Mouse (Mus musculus) cerebellum, adult 11-12 months (tissue): ENCODE data around the gene Ccdc146.
"Not testable (repeated sequence)": the region's sequence is repeated elsewhere in the genome, so short reads cannot be mapped to it uniquely, and the experiment has no call there.

Source experiments
- DNase-seq: peaks from one replicate; pipeline ENCODE4 v3.0.0; 2022

Gene Ccdc146

DNA sequence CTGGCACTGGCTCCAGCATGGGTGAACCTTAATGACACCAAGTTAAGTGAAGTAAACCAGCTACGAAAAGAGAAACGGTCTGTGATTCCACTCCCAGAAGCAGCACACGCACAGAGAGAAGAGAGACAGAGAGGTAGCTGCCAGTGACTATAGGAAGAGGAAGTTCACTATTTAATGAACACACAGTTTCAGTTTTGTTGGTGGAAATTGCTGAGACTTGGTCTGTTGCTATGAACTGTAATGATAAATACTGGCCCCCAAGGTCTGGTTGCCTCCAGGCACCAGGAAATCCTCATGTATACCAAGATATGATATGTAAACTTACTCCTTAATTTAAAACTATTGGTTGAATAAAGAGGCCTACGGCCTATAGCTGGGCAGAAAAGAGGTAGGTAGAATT is 38.0 kb downstream of the Ccdc146 start:
- DNase-seq, result no peak

DNA sequence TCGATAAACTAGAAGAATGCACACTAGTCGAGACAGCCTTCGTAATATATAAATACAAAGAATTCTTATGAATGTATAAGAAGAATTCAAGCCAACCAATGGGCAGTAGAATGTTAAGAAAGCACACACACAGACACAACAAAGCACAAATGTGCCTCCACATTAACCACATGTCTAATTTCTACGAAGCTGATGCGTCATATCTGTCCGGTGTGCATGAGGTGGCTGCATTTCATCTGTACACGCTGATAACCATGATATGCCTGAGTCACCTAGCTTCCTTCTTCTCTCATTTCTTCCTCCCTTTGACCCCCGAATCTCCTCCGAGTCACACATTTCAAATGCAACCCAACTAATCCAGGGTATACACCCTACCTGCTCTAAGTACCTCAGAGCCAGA is 39.5 kb downstream of the Ccdc146 start:
- no peak for DNase-seq

DNA sequence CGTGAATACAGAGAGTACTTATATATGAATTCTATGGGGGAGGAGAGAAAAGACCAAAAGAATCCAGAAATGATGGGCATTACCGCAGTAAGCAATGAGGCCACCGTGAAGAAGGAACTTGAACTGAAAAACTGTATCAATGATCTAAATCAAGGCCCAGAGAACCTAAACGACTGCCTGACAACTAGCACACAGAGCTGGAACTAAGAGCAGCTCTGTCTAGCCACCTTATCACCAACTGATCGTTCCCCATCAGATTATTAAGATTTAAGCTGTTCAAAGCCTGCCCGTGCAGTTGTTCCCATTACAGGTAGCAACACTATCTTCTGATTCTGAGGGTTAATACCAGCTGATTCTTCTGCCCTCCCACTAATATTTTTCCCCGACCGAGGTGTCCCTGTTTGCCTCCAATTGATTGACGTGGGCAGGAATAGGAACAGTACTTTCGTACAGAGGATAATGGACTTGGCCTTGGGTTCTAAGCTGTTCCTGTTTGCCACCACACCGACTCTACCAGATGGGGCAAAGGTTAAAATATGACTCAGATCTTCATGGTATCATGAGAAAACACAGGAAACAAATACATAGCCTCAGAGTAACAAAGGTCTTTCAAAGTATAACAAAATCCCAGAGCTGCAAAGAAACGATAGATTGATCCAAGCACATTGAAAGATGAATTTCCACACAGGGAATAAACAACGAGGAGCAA is 40.1 kb downstream of the Ccdc146 start:
- no peak for DNase-seq

DNA sequence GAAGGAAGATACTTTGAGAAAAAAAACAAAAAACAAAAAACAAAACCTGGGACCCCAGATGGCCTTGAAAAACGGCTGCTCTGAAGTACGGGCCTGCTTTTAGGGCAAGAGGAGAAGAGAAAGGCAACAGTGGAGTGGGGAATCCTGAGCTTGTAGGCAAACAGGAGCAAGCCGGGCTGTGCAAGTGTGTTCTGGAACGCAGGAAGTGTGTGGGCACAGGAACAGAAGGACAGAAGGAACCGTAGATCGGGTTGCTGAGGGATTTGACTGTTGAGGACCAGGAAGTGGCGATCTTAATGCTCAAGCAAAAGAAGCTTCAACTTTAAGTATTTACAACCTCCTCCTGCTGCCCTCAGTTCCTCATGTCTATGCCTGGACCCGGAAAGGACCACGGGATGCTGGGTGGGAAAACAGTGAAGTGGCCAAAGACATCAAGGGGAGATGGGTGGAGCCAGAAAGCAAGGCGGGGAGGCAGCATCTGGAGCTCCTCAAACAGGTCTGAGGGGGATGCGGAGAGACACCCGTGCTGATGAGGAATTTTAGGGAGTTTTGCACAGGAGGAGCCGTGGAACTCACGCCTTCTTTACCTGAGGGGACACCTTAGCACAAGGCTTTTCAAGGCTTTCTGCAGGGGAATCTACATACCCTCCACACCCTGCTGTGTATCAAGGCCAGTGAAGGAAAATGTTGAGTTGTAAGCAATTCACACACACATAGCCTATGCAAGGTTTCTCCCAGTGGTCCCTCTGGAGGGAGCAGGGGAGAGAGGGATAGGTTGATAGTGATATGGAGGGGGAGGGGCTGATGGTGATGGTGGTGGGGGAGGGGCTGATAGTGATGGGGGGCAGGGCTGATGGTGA is 40.9 kb downstream of the Ccdc146 start:
- no peak for DNase-seq

DNA sequence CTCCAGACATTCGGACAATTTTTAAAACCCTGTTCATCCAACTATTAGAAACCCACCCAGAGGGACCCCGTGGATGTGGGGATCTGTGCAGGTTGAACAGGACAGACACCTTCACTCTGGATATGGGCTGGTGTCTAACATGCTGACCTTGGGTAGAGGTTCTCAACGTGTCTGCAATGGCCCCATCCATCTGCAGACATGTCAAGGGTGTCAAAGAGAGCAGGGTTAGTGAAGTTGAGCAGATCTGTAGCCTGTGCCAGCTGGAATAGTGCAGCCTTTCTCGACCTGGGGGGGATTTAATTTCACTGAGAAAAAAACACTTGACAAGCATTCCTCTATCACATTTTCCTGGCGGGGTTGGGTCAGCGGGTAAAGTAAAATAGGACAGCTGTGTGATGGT is 41.8 kb downstream of the Ccdc146 start:
- DNase-seq, result no peak

DNA sequence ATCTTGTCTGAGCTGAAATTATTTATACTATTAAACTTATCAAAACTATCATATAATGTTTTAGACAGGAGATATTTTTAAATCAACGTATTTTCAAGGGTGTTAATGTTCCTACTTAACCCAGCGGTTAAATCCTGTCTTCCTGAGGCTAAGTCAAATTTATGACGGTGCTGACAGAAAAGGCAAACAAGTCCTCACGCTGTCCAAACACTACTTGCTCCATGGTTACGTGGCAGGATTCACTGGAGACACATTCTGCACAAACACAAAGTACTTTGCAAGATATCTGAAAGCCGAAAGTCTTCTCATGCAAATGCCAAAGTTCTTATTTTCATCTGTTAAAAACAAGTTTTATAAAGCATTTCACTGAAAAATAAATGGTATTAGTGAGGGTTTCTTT is 42.5 kb downstream of the Ccdc146 start:
- no peak for DNase-seq

DNA sequence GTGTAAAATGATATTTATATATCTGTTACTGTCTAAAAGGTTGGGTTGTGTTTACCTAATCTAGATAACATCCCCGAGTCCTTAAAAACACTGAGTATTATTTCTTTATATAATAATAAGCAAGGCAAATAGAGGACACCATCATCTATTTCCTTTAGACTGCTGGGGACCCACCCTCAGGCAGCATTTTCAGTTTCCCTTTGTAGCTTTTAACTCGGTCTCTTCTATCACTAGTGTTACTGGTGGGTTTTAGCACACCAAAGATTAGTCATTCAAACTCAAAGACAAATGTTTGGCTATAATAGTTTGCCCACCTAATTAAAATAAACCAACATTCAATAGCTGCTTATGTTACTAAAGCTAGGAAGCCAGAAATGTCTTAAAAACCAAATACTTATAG is 46.1 kb downstream of the Ccdc146 start:
- no peak for DNase-seq

DNA sequence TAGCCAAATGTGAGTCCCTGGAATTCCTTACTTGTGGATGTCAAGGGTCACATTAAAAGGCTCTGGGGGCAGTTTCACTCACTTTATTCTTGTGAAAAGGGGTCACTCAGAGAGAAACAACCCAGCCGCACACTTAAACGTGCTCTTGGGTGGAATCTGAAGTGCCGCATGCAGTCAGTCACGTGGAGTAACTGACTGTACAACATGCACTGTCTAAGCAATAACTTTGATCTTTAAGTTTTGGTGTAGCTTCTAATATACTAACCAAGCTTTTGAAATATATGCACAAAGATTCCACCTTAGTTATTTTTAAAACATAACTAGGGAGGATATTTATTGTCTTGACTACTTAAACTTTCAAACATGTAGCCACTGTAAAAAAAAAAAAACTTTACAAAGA is 47.5 kb downstream of the Ccdc146 start:
- DNase-seq, result no peak

DNA sequence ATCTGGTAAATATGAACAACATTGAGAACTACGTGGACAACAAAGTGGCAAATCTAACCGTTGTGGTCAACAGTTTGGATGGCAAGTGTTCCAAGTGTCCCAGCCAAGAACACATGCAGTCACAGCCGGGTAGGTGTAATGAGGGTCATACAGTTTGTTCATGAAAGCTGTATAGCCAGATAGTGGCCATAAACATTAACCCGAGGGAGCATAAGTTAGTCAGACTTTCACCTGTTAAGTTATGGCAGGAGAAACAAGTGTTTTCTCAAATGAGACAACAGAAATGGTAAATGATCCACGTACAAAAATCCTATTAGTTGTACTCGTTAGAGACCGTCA is 51.3 kb downstream of the Ccdc146 start:
- no peak for DNase-seq

DNA sequence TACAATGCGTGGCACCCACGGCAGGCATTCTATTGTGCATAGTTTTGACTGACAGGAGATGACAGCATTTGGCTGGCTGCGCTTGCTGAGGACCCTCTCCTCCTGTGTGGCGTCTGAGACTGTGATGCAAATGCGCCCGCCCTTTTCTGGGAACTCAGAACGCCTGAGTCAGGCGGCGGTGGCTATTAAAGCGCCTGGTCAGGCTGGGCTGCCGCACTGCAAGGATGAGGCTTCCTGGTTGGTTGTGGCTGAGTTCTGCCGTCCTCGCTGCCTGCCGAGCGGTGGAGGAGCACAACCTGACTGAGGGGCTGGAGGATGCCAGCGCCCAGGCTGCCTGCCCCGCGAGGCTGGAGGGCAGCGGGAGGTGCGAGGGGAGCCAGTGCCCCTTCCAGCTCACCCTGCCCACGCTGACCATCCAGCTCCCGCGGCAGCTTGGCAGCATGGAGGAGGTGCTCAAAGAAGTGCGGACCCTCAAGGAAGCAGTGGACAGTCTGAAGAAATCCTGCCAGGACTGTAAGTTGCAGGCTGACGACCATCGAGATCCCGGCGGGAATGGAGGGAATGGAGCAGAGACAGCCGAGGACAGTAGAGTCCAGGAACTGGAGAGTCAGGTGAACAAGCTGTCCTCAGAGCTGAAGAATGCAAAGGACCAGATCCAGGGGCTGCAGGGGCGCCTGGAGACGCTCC is 51.8 kb downstream of the Ccdc146 start, which contains the start of gene Fgl2:
TSS of gene Fgl2 (plus strand) at position 150 of the 687 bp plus-strand sequence.
- no peak for DNase-seq

DNA sequence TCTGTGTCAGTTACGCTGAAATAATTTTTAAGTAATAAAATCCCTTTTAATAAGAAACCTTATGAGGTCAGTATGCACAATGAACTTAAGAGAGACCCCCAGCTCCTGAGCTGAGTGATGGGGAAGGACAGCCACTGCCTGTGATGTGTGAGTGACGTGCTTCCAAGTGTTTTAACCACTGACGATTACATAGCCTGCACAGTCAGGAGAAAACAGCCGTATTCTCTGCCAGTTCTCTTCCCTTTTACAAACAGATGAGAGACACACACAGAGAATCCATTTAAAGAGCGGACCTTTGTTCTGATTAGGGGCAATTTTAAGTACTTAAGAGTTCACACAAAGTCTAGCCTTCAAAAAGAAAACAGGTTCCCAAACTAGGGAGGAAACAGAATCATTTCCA is 52.6 kb downstream of the Ccdc146 start:
- no peak for DNase-seq

DNA sequence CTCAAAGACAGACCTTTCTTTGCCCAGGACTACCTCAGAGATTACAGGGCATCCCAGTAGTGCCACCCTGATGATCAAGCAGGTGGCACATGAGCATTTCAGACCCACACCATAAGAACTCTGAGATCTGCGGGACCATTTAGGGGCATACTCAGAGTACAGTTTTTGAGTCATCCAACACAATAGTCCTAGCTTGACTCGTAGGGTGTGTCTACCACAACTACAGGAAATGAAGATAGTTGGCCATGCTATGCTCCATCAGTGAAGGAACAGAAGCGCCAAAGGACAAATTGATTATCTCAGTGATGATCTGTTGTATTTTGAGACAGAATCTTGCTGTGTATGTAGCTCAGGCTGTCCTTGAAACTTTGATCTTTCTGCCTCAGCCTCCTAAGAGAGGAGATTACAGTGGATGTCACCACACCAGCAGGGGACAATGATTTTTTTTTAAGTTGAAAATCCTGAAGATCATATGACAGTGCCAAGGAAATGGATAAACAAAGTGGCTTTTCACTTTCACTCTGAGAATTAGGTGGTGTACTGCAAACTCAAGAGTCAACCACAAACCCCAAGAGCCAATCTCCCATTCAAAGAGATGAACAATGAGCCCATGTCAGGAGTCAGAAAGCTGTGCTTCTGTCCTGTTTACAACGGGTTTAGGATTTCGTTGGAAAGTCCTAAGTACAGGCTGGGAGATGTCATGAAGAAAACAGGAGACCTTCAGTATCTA is 54.1 kb downstream of the Ccdc146 start:
- DNase-seq, result no peak

DNA sequence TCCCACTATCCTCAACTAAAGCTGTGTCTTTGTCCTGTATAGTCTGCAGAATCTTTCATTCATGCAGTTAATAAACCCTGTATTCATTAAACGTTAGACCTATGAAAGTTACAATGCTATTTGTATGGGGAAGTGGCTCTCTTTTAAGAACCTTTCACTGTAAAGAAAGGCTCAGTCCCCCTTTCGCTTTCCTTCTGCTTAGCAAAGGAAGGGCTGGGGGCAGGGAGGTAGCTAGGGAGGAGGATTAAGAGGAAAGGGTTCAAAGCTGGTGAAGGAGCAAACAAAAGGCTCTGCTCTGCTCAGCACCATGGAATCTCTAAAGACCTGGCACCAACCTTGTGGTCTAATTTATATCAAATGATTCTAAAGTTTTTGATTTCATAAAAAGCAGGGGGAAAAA is 57.0 kb downstream of the Ccdc146 start:
- no peak for DNase-seq

DNA sequence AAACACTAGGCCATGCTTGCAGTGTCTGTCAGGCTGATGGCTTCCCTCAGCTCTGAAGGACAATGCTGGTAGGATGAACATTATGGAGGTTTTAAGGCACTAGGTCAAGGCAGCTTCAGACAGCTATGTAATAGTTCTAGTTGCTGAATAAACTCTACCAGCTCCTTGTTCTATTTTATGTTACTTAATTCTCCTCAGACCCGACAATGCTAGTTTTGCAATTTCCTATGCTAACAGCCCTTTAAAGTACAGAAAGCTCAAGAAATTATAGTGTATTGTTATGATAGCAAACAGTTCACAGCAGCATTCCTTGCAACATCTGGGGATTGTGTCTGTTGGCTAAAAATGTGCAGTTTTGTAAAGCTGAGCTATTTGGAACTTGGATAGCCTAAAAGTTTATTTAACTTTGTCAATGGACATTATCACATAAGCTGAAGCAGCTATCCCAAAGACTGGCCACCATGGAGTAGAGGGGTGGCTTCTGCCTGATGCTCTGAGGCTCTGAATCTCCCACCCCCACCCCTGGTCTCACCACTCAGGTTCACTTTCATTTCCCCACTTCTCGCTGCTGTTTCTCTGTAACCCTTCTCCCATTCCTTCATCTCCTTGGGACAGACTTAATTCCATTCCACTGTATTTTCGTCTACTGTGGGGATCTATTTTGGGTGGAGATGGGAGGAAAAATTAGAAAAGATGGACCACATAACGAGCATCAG is 58.0 kb downstream of the Ccdc146 start:
- no peak for DNase-seq

DNA sequence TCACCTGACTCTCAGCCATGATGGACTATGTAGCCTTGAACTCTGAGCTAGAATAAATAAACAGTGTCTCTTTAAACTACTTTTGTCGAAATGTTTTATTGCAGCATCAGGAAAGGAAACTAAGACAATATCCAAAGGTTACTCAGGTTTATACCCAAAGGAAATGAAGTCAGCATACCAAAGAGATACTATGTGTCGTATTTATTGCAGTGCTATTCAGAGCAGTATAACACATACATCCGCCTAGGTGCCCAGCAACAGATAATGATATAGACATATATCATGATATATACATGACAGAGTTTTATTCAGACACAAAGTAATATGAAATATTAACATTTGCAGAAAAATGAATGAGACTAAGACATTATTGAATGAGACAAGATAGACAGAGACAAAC is 61.1 kb downstream of the Ccdc146 start:
- DNase-seq, result no peak

DNA sequence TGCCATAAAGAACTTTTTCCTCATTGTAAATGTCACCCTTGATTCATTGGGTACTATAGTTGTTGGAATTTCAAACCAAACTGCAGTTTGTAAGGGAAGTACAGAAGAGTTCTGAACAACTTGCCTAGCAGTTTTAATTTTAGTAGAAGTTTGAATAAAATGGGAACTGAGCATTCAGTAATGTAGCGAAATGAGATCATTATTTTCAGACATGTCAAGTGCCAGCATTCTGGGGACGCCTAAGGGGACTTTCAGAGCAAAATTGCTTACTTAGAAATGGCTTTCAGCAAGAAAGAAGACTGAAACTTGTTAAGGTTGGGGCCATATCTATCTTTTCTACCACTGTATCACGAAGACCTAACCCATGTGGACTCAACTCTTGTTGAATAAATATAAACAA is 65.8 kb downstream of the Ccdc146 start:
- no peak for DNase-seq

DNA sequence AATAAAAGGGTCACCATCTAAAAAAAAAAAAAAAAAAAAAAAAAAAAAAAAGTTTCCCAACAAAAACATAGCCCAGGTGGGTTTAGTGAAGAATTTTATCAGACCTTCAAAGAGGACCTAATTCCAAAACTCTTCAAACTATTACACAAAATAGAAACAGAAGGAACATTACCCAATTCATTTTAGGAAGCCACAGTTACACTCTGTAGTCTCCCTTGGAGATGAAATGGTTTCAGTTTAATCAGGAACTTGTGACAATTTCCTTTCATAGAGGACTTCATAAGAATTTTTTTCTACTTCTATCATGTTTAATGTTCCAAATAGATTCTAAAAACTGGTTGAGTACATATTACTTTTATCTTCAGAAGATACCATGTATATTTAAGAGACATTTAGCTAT is 72.8 kb downstream of the Ccdc146 start:
- no peak for DNase-seq

DNA sequence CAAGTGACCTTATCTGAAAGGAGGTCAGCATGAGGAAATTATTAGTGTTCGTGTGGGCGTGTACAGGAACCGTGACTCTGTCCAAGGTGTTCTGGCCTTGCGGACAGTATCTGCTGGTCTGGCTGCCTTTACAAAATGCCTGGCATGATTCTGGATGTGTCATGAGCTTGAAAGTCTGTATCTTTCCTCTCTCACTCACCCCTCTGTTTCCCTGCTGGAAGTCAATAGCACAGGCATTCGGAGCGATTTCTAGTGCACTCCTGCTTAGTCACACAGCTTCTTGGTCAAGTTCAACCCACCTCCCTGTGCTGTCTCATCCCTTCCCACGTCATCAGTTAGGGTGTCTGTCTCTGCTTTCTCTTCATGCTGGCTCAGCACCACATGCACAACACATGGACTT is 76.1 kb downstream of the Ccdc146 start:
- DNase-seq, result no peak

DNA sequence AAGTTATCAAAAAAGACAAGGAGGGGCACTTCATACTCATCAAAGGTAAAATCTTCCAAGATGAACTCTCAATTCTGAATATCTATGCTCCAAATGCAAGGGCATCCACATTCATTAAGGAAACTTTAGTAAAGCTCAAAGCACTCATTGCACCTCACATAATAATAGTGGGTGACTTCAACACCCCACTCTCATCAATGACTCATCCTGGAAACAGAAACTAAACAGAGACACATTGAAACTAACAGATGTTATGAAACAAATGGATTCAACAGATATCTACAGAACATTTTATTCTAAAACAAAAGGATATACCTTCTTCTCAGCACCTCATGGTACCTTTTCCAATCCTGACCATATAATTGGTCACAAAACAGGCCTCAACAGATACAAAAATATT is 82.2 kb downstream of the Ccdc146 start:
- not testable (repeated sequence) for DNase-seq

DNA sequence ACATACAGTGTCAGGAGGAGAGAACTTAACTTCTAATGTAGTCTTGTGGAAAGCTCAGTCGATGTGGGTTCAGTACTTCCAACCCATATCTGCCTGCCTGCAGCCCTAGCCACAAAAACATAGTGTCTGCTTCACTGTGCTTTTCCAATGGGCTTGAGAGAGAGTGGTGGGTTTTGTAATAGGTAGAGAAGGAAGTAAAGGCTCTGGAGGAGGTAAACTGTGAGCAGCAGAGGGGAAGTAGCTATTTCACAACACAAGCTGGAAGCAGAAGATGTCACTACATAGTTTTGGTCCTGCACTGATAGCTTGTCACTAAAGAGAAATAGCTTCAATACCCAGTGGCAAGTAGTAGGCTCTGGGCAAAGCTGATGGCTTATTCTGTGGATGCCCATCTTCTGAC is 92.4 kb downstream of the Ccdc146 start:
- no peak for DNase-seq

DNA sequence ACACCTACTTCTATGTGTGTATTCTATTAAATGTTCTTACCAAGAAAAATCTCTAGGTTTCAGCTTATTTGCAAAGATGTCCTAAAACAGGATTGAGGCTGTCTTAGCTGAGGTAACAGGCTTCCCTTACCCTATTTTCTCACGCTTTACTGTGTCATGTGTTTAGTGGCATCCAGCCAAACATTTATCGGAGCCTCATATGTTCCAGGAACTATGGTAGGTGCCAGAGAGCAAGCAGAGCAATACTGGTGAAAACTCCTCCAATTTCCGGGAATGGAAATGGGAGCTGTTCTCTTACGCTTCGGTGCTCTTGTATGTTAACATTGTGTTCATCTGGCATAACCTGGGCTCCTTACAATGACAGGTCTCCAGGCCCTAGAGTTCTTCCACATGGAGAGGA is 92.8 kb downstream of the Ccdc146 start:
- DNase-seq, result no peak
